Mouse (Mus musculus) liver, adult 2 months (tissue): ENCODE measurements at regions not wholly inside any gene's neighbourhood (a gene's known extent, or its start where the extent isn't known, plus 50 kb on each side); places are given as distances from the start of the nearest gene placed in this dataset.

Experiments used
- CTCF ChIP-seq: fragments of 200-500 bp; IDR thresholded peaks from 2 replicates; pipeline ENCODE4 v1.5.1; 2011; ENCODE audit warnings: low read depth, low read length, control low read depth
- POLR2A ChIP-seq: fragments of 200-500 bp; IDR thresholded peaks from 2 replicates; pipeline ENCODE4 v1.6.1; 2011; ENCODE audit warnings: low read length, control low read depth; ENCODE audit not compliant: insufficient read depth; ENCODE audit errors: extremely low read depth

DNA sequence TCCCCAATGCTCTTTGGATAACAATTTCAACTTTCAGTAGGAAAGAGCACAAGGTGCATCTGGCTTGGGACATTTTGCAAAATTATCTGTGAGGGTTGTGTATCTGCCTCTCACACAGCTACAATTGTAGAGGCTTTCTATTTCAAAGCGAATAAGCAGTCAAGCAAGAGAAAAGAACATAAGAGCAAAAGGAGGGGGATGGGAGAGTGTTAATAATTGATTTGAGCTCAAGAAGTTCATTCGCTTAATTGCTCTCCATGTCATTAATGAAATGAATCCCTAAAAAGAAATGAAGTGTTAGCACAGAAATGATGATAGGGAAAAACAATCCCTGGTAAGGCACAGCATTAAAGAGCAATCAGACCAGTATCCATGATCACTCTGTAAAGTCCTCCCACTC lies 121.4 kb upstream of the Vgll3 start:
- TF ChIP-seq CTCF (no peak), POLR2A (no peak)
